Mouse (Mus musculus): ENCODE measurements around the gene Fbxo42. TPM values are rescaled to one million over a fixed set of nuclear protein-coding genes. Genes with fewer than 3 reads are reported as not detected.

Gene Fbxo42
- polyA plus RNA-seq, 1 experiment from 2014 or later: 10.3 TPM

Other genes with a start within 250 kb of the Fbxo42 start
- gene Padi2, start 241.6 kb upstream of the Fbxo42 start, polyA plus RNA-seq (2015; fragmentation: Nextera tagmentation; extraction: Ambion mirVana): 1.2 and 3.1 TPM in 2 replicates
- 812 and 965 TPM in 2 replicates for gene Sdhb, start 186.7 kb upstream of the Fbxo42 start, polyA plus RNA-seq (2015; fragmentation: Nextera tagmentation; extraction: Ambion mirVana)
- 23.4 and 38.8 TPM in 2 replicates for gene Atp13a2, start 161.0 kb upstream of the Fbxo42 start, polyA plus RNA-seq (2015; fragmentation: Nextera tagmentation; extraction: Ambion mirVana)
- gene Mfap2, start 137.5 kb upstream of the Fbxo42 start, polyA plus RNA-seq (2015; fragmentation: Nextera tagmentation; extraction: Ambion mirVana): 237 and 341 TPM in 2 replicates
- 3.4 and 4.7 TPM in 2 replicates for gene Crocc, start 87.4 kb upstream of the Fbxo42 start, polyA plus RNA-seq (2015; fragmentation: Nextera tagmentation; extraction: Ambion mirVana)
- 38.6 and 52.4 TPM in 2 replicates for gene Necap2, start 69.6 kb upstream of the Fbxo42 start, polyA plus RNA-seq (2015; fragmentation: Nextera tagmentation; extraction: Ambion mirVana)
- 0.26 TPM in 1 of 2 replicates, not detected in the other for gene Spata21, start 59.6 kb upstream of the Fbxo42 start, polyA plus RNA-seq (2015; fragmentation: Nextera tagmentation; extraction: Ambion mirVana)
- 30.1 and 32.8 TPM in 2 replicates for gene Szrd1, start 8.1 kb upstream of the Fbxo42 start, polyA plus RNA-seq (2015; fragmentation: Nextera tagmentation; extraction: Ambion mirVana)
- 1.9 and 3.2 TPM in 2 replicates for gene Rsg1, start 66.0 kb downstream of the Fbxo42 start, polyA plus RNA-seq (2015; fragmentation: Nextera tagmentation; extraction: Ambion mirVana)
- 3.2 and 5.7 TPM in 2 replicates for gene Arhgef19, start 91.6 kb downstream of the Fbxo42 start, polyA plus RNA-seq (2015; fragmentation: Nextera tagmentation; extraction: Ambion mirVana)
- 2.7 and 4.2 TPM in 2 replicates for gene Epha2, start 153.3 kb downstream of the Fbxo42 start, polyA plus RNA-seq (2015; fragmentation: Nextera tagmentation; extraction: Ambion mirVana)
- gene Fam131c, start 220.3 kb downstream of the Fbxo42 start, polyA plus RNA-seq (2015; fragmentation: Nextera tagmentation; extraction: Ambion mirVana): 0.53 and 0.70 TPM in 2 replicates

Measured in heart, embryonic 15.5 days (tissue).